Mouse (Mus musculus) cerebellum, adult 8-10 months (tissue): ENCODE measurements around the gene Vps52.
"Not testable (repeated sequence)": the region's sequence is repeated elsewhere in the genome, so short reads cannot be mapped to it uniquely, and the experiment has no call there.

Experiments used
- DNase-seq: peaks from one replicate; pipeline ENCODE4 v3.0.0; 2022

Gene Vps52

DNA sequence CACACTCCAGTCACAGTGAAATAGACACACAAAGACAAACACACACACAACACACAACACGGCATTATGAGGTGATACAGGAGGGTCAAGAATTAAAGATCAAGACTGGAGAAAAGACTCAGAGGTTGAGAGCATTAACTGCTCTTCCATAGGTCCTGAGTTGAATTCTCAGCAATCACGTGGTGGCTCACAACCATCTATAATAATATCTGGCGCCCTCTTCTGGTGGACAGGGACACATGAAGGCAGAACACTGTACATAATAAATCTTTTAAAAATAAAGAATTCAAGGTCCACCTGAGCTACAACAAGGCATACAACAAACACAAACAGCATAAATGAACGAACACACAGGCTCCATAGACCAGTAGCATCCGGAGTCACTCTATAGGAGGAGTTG is 13.3 kb downstream of the Vps52 start:
- no peak for DNase-seq

DNA sequence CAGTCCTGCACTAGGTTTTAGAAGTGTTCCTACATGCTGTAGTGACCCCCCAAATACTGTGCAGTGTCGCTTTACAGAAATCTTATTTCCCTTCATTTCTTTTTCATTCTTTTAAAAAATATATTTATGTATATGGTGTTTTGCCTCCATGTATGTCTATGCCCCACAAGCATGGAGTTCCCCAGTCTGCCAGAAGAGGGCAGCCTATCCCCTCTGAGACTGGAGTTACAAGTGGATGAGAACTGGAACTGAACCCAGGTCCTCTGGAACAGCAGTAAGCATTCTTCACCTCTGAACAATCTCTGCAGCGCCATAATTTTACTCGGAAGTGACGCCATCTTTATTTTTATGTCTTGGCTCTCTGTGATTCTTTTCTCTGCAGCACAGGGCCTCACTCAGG is 13.8 kb downstream of the Vps52 start:
- no peak for DNase-seq

DNA sequence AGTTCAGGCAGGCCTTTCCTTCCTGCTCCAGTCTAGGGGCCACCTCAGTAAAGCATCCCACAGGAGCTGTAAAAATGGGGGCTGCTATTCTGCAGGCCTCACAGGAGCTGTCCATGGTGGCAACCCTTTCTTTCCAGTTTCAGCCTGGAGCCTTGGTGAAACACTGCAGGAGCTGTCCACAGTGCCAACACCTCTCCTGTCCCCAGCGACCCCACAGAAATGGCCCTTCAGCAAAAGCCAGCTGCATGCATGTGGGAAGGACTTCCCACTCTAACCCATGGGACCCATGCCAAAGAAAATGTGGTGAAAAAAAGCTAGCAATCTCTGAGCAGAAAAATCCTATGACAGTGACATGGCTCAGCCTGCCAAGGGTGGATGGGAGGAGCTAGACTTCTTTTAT is 17.1 kb downstream of the Vps52 start:
- no peak for DNase-seq

DNA sequence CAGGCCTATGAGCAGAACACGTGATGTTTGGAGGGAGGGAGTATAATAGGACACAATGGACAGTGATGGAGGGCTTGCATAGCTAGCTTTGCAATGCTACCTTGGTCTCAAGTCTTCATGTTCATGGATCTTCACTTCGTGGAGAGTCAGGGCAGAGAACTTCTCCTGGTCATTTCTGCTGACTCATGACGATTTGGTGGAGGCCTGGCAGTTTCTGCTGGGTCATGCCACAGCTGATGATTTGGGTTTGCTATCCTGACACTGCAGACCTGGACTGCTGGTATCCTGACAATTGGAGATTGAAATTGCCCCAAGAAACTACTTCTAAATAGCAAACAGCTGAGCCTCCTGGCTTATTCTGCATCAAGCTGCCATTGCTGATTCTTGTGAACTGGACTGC is 18.0 kb downstream of the Vps52 start:
- DNase-seq: no peak

DNA sequence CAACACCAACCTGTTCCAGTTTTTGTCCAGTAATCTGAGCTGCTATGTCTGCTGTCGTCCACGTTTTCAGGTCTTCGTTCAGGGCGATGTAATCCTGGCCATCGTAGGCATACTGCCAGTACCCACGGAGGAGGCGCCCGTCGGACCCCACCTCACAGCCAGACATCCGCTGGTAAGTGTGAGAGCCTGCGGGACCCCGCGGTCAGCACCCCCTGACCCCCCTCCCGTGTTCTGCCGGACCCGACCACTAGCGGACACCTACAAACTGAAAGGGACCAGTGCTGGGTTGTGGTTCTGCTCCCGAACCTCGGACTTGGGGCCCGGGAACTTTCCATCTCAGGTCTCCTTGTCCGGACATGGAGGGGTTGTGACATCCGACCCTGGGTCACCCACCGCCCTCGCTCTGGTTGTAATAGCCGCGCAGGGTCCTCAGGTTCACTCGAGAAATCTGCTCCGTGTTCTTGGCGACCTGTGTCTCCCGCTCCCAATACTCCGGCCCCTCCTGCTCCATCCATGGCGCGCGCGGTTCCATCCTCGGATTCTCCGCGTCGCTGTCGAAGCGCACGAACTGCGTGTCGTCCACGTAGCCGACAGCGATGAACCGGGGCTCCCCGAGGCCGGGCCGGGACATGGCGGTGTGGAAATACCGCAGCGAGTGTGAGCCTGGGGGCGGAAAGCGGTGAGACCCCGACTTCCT is 22.4 kb downstream of the Vps52 start:
- DNase-seq: no peak

DNA sequence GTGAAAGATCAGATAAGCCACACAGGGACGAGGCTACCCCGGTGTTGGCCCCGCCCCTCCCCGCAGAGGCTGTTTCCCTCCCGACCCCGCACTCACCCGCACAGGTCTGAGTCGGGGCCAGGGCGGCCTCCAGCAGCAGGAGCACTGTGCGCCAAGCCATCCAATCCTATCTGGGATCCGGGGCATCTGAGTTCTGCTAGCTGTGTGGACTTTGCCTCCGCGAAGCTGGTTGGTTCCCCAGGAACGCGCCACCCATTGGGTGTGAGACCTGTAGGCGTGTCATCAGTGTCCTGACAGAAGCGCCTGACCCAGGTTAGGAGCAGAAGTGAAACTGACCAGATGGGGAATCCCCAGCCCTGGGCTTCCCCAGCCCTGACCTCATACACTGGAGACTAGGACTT is 23.0 kb downstream of the Vps52 start:
- DNase-seq: peak; percentile 73

GRCm38 (mm10) chr17:33979512-33980050 is 24.0 kb downstream of the Vps52 start:
- no peak for DNase-seq

- DNase-seq: no peak
Measured at GRCm38 (mm10) chr17:33980181-33981035, 24.8 kb downstream of the Vps52 start.

- DNase-seq: peak; percentile 85
Measured at GRCm38 (mm10) chr17:33981192-33981909, 25.7 kb downstream of the Vps52 start.

GRCm38 (mm10) chr17:33982136-33982535 is 26.5 kb downstream of the Vps52 start:
- peak; percentile 75 for DNase-seq

DNA sequence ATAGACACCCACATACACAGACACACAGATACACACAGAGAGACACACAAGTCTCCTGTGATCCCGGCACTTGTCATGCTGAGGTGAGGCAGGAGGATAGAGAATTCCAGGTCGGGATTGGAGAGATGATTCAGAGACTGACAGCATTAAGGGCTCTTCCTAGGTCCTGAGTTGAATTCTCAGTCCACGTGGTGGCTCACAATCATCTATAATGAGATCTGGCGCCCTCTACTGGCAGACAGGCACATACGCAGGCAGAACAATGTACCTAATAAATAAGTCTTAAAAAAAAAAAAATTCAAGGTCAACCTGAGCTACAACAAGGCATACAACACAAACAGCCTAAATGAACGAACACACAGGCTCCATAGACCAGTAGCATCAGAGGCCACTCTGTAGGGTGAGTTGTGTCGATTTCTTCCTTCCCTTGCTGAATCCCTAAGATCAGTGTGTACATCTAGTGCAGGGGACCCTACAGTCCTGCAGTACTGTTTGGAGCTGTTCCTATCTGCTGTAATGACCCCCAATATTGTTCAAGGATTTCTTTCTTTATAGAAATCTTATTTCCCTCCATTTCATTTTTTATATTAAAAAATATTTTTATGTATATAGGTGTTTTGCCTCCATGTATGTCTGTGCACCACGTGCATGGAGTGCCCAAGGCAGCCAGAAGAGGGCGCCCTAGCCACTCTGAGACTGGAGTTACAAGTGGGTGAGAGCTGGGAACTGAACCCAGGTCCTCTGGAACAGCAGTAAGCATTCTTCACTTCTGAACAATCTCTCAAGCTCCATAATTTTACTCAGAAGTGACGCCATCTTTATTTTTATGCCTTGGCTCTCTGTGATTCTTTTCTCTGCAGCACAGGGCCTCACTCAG is 36.4 kb downstream of the Vps52 start:
- peak; percentile 47 for DNase-seq

- no peak for DNase-seq
Measured at GRCm38 (mm10) chr17:33994959-33995358, 39.3 kb downstream of the Vps52 start.

DNA sequence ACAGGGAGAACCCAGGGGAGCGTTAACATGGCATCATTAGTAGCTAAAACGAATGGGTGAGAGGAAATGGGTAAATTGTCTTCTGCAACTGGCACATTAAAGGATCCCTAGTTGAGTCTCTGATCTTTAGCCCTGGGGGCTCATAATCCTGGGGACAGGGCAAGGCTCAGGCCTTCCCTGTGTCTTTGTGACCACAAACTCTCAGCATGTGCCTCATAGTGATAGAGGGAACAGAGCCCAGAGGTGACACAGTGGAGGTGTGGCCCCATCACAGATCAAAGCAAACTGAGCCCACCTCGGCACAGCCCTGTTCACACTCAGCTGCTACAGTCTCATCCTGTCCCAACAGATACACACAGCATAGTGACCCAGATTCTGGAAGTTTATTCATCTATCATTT is 40.0 kb downstream of the Vps52 start:
- no peak for DNase-seq

- DNase-seq: not testable (repeated sequence)
Measured at GRCm38 (mm10) chr17:33997025-33997424, 41.4 kb downstream of the Vps52 start.

DNA sequence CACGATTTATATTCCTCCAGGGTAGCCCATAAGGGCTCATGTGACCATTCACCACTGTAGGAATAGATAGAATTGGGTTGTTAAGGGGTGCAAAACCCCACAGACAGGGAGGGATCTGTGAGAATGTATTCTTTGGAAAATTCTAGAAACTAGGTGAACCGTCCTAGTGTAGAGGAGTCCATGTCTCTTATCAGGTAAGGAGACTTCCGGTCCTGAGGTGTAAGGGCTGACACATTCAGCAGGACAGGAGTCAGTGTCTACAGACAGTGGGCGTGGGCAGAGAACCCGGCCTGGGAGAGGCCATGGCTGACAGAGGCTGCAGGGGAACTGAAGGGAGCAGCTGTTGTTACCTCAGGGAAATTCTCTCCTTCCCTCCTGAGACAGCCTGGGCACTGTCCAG is 43.1 kb downstream of the Vps52 start:
- not testable (repeated sequence) for DNase-seq

- DNase-seq: peak; percentile 5
Measured at GRCm38 (mm10) chr17:33999341-34000149, 43.9 kb downstream of the Vps52 start.

DNA sequence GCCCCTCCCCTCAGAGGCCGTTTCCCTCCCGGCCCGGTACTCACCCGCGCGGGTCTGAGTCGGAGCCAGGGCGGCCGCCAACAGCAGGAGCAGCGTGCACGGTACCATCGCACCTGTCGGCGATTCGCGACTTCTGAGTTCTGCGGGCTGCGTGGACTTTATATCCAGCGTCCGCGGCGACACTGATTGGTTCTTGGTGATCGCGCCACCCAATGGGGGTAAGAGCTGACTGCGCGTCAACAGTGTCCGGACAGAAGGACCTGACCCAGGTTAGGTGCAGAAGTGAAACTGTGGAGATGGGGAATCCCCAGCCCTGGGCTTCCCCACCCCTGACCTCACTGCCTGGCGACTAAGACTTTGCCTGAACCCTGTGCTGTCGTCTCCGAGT is 44.5 kb downstream of the Vps52 start, which contains the start of gene H2-K1:
TSS of gene H2-K1 (minus strand) at position 198 of the 388 bp plus-strand sequence.
- peak; percentile 60 for DNase-seq

GRCm38 (mm10) chr17:34000796-34001195 is 45.2 kb downstream of the Vps52 start:
- DNase-seq: not testable (repeated sequence)

DNA sequence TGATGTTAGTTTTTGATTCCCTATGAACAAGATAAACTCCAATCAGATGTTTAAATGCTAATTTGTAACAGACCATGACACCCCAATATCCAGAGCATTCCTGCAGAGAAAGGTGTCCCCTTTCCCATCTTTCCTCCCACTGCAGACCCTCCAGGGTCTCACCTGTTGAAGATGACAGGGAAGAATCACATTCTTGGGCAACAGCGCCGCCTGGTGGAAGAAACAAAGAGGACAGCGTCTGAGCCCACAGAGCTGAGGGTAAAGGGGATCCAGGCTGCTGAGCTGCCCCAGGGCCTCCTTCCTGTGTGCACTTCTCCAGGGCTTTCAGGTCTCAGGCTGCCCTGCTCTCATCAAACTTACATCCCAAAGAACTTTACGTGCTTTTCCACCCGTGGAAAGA is 47.8 kb downstream of the Vps52 start:
- peak; percentile 19 for DNase-seq

DNA sequence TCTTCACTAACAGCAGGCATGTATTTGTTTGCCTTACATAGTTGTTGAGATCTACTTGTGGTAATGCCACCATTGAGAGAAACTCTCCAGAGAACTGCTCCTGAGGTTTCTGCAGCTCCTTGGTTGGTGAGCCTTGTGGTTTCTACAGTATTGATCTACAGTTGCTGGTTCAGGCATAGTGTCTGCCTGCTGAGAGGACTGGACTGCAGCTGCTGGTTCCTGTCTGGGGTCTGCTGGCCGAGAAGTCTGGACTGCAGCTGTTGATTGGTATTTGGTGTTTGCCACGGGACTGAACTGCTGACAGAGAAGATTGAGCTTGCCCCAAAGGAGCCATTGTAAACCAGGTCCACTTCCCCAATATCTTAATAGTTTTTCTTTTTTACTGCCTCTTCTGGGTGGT is 51.0 kb downstream of the Vps52 start:
- DNase-seq: no peak

DNA sequence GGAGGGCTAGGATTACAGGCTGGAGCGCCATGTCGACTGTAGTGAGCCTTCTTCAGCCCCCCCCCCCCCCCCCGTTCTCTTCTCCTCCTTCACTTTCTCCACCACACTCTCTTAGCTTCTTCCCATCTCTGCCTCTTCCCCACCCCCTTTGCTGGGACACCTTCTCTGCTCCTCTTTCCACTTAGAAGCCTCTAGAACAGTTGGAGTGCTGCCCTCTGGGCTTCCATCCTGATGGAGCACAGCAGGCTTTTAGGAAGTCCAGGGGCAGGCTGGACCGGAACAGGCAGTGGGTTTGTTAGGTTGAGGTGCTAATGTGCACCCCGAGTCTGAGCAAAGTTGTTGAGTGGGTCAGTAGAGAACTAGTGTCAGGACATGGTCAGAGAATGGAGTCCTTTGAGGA is 54.5 kb downstream of the Vps52 start:
- DNase-seq: no peak
